Mouse (Mus musculus) lung, postnatal 0 days (tissue): ENCODE data around the gene Scrn3. TPM values are rescaled to one million over a fixed set of nuclear protein-coding genes. Genes with fewer than 3 reads are reported as not detected.

Source experiments
- ATAC-seq: fragments of 200-750 bp; cut with Nextera tagmentation; 2 replicates; pipeline ENCODE4 v1.8.0; 2017; ENCODE audit warnings: moderate library complexity
- DNase-seq: peaks from one replicate; pipeline ENCODE4 v3.0.0-alpha.2; 2016; ENCODE audit warnings: low spot score
- H3K27ac ChIP-seq: fragments of 300-500 bp; sonication (generic); 2 replicates; pipeline ENCODE4 v1.5.1; 2014; ENCODE audit warnings: antibody characterized with exemption, mild to moderate bottlenecking, low read length, mixed read lengths
- H3K27me3 ChIP-seq: fragments of 300-500 bp; sonication (generic); replicated peaks from 2 replicates; pipeline ENCODE4 v1.6.1; 2014; ENCODE audit warnings: low read length, mixed read lengths; ENCODE audit not compliant: insufficient read depth
- H3K36me3 ChIP-seq: fragments of 300-500 bp; sonication (generic); 2 replicates; pipeline ENCODE4 v1.6.1; 2014; ENCODE audit warnings: low read length, mixed read lengths; ENCODE audit not compliant: insufficient read depth
- H3K4me1 ChIP-seq: fragments of 300-500 bp; sonication (generic); 2 replicates; pipeline ENCODE4 v1.6.1; 2014; ENCODE audit warnings: antibody characterized with exemption, low read depth, low read length, mixed read lengths; ENCODE audit not compliant: insufficient read depth
- H3K4me2 ChIP-seq: fragments of 300-500 bp; sonication (generic); replicated peaks from 2 replicates; pipeline ENCODE4 v1.6.1; 2014; ENCODE audit warnings: low read depth, mild to moderate bottlenecking, low read length, moderate library complexity, mixed read lengths
- H3K4me3 ChIP-seq: fragments of 300-500 bp; sonication (generic); 2 replicates; pipeline ENCODE4 v1.5.1; 2014; ENCODE audit warnings: low read depth, low read length
- H3K9ac ChIP-seq: fragments of 300-500 bp; sonication (generic); replicated peaks from 2 replicates; pipeline ENCODE4 v1.6.1; 2014; ENCODE audit warnings: low read depth, mild to moderate bottlenecking
- H3K9me3 ChIP-seq: fragments of 300-500 bp; sonication (generic); 2 replicates; pipeline ENCODE4 v1.6.1; 2016; ENCODE audit warnings: low read length, mixed read lengths
- CTCF ChIP-seq: IDR thresholded peaks from 2 replicates; pipeline ENCODE4 v1.5.1; 2016; ENCODE audit warnings: antibody characterized with exemption, mild to moderate bottlenecking
- EP300 ChIP-seq: IDR thresholded peaks from 2 replicates; pipeline ENCODE4 v1.6.1; 2016; ENCODE audit warnings: antibody characterized with exemption, mild to moderate bottlenecking, control low read depth
- WGBS: fragments of 180-500 bp; shearing (Covaris S2); extraction: QIAGEN DNeasy Blood & Tissue Kit; methylation state at CpG from one replicate; pipeline ENCODE4 v1.1.7; 2014; 5-methylcytosine and 5-hydroxymethylcytosine counted together
- polyA plus RNA-seq: library from polyadenylated mRNA; unstranded; fragments of >200 nt; fragmentation: Nextera tagmentation; extraction: Ambion mirVana; gene quantifications from 2 replicates; pipeline ENCODE4 v1.2.1, GENCODE M21; 2015

The Scrn3 gene
- polyA plus RNA-seq, 1 experiment from 2014 or later = 10.9 TPM

DNA sequence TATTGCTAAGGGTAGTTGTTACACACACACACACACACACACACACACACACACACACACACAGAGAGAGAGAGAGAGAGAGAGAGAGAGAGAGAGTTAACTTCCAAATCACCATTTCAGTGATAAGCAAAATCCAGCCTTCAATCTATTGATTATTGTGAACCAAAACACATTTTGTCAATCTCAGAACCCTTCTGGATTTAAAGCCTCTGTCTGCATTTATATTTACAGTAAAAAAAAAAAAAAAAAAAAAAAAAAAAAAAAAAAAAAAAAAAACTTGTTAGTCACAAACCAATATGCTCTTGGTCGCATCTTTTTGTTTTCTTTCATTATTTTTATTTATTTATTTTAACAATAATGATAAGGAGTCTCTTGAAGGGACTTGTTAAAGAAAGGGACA lies 45.8 kb upstream of the Scrn3 start:
- DNase-seq (no peak), ATAC-seq (no peak)
- Histone ChIP-seq H3K27me3 (peaks cover 60% of the 10 kb centered on the region), H3K9ac (no peak overlapping the region), H3K4me3 (no peak overlapping the region), H3K36me3 (no peaks in the 10 kb centered on the region), H3K4me1 (peaks cover 13% of the 10 kb centered on the region; the same call in 1 of the 2 replicates), H3K27ac (no peak overlapping the region), H3K4me2 (no peak overlapping the region), H3K9me3 (no peaks in the 10 kb centered on the region)
- no peak for TF ChIP-seq CTCF
- WGBS = 32% methylated on average over 1 of the region's 1 CpGs

DNA sequence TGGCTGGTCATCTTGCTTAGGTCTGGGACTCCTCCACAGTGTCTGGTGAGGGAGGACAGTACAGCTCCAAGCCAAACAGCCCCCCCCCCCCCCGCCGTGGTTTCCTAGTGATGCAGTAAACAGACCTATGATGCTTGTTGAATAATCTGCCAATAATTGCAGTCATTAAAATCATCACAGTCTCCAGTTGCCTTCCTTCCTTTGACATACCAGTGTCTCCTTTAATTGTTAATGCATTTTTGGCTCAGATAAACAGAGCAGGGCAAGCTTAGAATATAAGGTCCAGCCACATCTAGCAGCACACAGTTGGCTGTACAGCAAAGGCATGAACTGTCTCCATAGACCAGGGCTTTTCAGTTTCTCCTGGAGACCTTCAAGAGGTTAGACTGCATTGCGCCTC lies 45.2 kb upstream of the Scrn3 start:
- Histone ChIP-seq H3K4me2 (no peak overlapping the region), H3K36me3 (no peaks in the 10 kb centered on the region), H3K4me1 (peaks cover 16% of the 10 kb centered on the region; the same call in 1 of the 2 replicates), H3K27ac (no peak overlapping the region), H3K9ac (no peak overlapping the region), H3K9me3 (no peaks in the 10 kb centered on the region), H3K27me3 (peaks cover 62% of the 10 kb centered on the region), H3K4me3 (no peak overlapping the region)
- ATAC-seq (no peak), DNase-seq (no peak)
- TF ChIP-seq CTCF = no peak
- TF ChIP-seq EP300 = no peak
- 14% methylated on average over 3 of the region's 3 CpGs for WGBS

DNA sequence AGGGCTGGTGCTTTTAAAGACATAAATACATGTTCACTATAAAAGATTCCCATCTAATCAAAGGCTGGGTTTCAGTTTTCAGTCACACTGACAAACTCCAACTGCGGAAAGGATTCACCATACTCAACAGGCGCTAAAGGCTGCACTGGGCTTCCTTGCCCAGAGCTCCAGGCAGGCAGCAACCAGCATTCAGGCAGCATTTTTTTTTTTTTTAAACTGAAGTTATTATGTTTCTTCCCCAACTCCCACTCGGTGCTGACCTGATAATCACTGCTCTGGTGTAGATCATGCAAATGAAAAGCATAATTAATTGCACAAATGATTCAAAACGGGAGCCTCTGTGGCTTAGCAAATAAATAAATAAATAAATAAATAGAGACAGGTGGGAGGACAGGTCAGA lies 44.6 kb upstream of the Scrn3 start:
- Histone ChIP-seq H3K9ac (no peak overlapping the region), H3K4me3 (no peak overlapping the region), H3K4me1 (peaks cover 16% of the 10 kb centered on the region; the same call in 1 of the 2 replicates), H3K36me3 (no peaks in the 10 kb centered on the region), H3K4me2 (no peak overlapping the region), H3K27me3 (peaks cover 61% of the 10 kb centered on the region), H3K9me3 (no peaks in the 10 kb centered on the region), H3K27ac (no peak overlapping the region)
- ATAC-seq (no peak), DNase-seq (no peak)
- WGBS = 9% methylated on average over 4 of the region's 4 CpGs
- TF ChIP-seq EP300 = no peak
- TF ChIP-seq CTCF = no peak

DNA sequence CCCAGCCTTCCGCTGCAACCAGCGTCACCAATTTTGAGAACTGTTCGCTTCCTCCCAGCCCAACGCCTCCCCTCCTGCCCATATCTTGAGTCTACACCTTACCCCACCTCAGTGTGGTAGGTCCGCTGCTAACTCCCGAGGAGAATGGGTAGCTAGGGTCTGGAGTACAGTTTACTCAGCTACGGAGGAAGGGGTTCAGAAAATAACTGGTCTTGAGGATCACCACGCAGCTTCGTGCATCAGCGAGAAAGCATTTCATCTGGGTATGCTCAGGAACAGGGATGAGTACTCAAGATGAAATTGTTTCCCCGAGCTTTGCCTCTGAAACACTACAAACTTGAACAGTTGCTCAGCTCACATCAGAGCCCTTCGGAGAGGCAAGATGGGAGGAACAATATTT lies 44.1 kb upstream of the Scrn3 start:
- Histone ChIP-seq H3K27ac (no peak overlapping the region), H3K4me3 (no peak overlapping the region), H3K9ac (no peak overlapping the region), H3K4me2 (no peak overlapping the region), H3K9me3 (no peaks in the 10 kb centered on the region), H3K4me1 (peaks cover 18% of the 10 kb centered on the region; the same call in 1 of the 2 replicates), H3K27me3 (peaks cover 63% of the 10 kb centered on the region), H3K36me3 (no peaks in the 10 kb centered on the region)
- ATAC-seq = no peak
- no peak for DNase-seq
- WGBS = 4% methylated on average over 12 of the region's 12 CpGs
- TF ChIP-seq EP300 (no peak), CTCF (no peak)

DNA sequence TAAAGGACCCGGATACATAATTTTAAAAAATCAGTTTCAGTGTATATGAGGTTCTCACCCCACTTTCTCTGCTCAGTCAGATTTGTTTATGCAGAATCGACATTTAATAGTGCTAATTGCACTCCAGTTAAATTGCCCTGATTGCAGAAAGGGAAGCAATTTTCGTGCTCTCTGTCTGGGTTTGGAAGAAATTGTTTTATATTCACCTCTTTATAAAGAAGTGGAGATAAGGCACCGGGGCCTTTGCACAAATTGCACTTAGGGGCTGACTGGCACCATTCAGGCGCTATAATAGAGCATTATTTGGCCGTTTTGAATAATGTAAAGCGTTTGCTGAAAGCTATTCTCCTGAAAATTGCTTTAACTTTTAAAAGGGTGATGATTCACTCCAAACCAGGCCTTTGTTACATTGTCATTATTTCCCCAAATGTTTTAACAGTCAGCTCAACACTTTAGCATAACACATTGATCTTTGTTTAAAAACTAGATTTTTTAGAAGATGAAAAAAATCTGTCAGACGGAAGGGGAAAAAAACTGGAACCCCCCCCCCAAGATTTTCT lies 43.5 kb upstream of the Scrn3 start:
- TF ChIP-seq EP300 = no peak
- TF ChIP-seq CTCF = no peak
- H3K36me3 ChIP-seq = no peaks in the 10 kb centered on the region
- H3K9ac ChIP-seq = no peak overlapping the region
- no peak overlapping the region for H3K4me2 ChIP-seq
- H3K27me3 ChIP-seq = peaks cover 67% of the 10 kb centered on the region
- no peak for DNase-seq
- no peak overlapping the region for H3K27ac ChIP-seq
- H3K9me3 ChIP-seq = no peaks in the 10 kb centered on the region
- H3K4me3 ChIP-seq = no peak overlapping the region
- peaks cover 22% of the 10 kb centered on the region; the same call in 1 of the 2 replicates for H3K4me1 ChIP-seq
- 10% methylated on average over 8 of the region's 8 CpGs for WGBS
- no peak for ATAC-seq

DNA sequence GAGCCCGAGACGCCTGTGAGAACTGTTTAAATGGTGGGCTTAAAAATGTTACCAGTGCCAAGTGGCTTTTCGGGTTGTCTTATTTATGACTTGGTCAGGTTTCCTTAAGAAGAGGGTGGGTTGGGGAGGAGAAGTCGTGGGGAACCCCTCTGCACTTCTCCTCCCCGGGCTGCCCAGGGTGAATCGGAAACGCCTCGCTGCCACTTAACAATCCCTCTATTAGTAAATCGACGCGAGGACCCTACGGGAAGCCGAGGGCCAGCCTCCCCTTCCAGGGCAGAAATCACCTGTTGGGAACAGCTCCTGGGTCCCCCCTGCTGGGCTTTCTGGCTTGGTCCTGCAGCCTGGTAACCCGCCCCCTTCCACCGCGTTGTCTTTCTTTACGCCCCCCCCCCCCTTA lies 42.7 kb upstream of the Scrn3 start:
- WGBS = 2% methylated on average over 15 of the region's 17 CpGs
- Histone ChIP-seq H3K9me3 (no peaks in the 10 kb centered on the region), H3K9ac (no peak overlapping the region), H3K27ac (no peak overlapping the region), H3K36me3 (no peaks in the 10 kb centered on the region), H3K4me1 (peaks cover 16% of the 10 kb centered on the region; the same call in 1 of the 2 replicates), H3K4me2 (no peak overlapping the region), H3K4me3 (no peak overlapping the region), H3K27me3 (peaks cover 62% of the 10 kb centered on the region)
- DNase-seq (no peak), ATAC-seq (no peak)
- TF ChIP-seq EP300 (no peak), CTCF (no peak)

DNA sequence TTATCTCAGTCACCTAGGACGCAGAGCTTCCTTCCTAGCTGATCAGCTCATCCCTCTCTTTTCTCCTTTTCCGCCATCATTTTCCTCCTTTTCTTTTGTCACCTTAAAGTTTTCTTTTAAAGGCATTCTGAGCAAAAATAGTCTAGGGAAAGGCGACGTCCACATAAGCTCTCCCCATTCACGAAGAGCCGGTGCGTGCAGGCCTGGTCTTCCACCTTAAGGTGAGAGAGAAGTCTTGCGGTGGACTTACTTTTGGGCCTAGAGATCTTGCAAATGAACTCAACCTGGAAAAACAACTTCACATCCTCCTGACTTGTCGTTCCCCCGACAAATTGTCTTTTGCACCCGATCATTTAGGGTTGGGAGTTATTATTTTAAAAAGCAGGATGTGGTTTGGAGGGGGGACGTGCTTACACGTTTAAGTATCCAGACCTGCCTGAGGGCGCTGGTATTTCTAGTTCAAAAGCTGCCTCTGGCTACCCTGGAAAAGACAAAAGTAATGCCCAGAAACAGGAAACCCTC lies 42.3 kb upstream of the Scrn3 start:
- no peaks in the 10 kb centered on the region for H3K36me3 ChIP-seq
- no peak overlapping the region for H3K9ac ChIP-seq
- WGBS = 5% methylated on average over 13 of the region's 14 CpGs
- no peak overlapping the region for H3K4me2 ChIP-seq
- H3K27ac ChIP-seq = no peak overlapping the region
- H3K4me3 ChIP-seq = no peak overlapping the region
- no peak for ATAC-seq
- H3K27me3 ChIP-seq = peaks cover 63% of the 10 kb centered on the region
- TF ChIP-seq CTCF (no peak), EP300 (no peak)
- no peaks in the 10 kb centered on the region for H3K9me3 ChIP-seq
- peaks cover 14% of the 10 kb centered on the region; the same call in 1 of the 2 replicates for H3K4me1 ChIP-seq
- DNase-seq = no peak
